ENCODE assay signal across 9 mouse cellular contexts in genomic region chr4:127987784-127988455, GRCm38 (mm10). TPM values are rescaled to one million over a fixed set of nuclear protein-coding genes. Genes with fewer than 3 reads are reported as not detected.
DNase-seq lines count a peak whose midpoint lies in the region; ATAC-seq lines count a peak whose summit lies in the region.
"Had no signal": no experiment of that assay in that cellular context is flagged by ENCODE, and none has a peak within 500 bp of the region (broad histone marks: within the 10 kb centered on the region; RNA-seq: fewer than 3 reads in every experiment).

Gene Csmd2 (plus strand): TSS chr4:127987857.

- ATAC-seq in hindbrain, embryonic 12.5 days (ENCODE audit: low FRiP score): peak; percentile 21
- no peak for ATAC-seq in limb, embryonic 12.5 days (ENCODE audit: insufficient number of reproducible peaks, insufficient read depth, low FRiP score, low TSS enrichment, low read depth)

- peaks cover 35% of the 10 kb centered on the region for H3K4me1 ChIP-seq in hindbrain, embryonic 12.5 days
- peaks cover 12% of the 10 kb centered on the region; the same call in 1 of the 2 replicates for H3K4me1 ChIP-seq in limb, embryonic 12.5 days (replicated peaks)
- H3K4me1 ChIP-seq: megakaryocyte, embryonic 14.5 days had no signal

- H3K9me3 ChIP-seq in hindbrain, embryonic 12.5 days (replicated peaks): no peaks in the 10 kb centered on the region
- no peaks in the 10 kb centered on the region for H3K9me3 ChIP-seq in limb, embryonic 12.5 days

- 0% methylated on average over 56 of the region's 65 CpGs for WGBS in hindbrain, embryonic 12.5 days
- under 1% methylated on average over 51 of the region's 65 CpGs for WGBS in limb, embryonic 12.5 days

- H3K4me2 ChIP-seq in hindbrain, embryonic 12.5 days (replicated peaks): peak within 1 kb of the TSS; percentile 81
- peak within 1 kb of the TSS; percentile 67 for H3K4me2 ChIP-seq in limb, embryonic 12.5 days

- H3K27ac ChIP-seq in hindbrain, embryonic 12.5 days: peak within 1 kb of the TSS; percentile 81; the same call in 1 of the 2 replicates
- H3K27ac ChIP-seq in limb, embryonic 12.5 days: no peak within 1 kb of the TSS

- peak within 1 kb of the TSS; percentile 86 for H3K9ac ChIP-seq in hindbrain, embryonic 12.5 days
- H3K9ac ChIP-seq in limb, embryonic 12.5 days (replicated peaks): peak within 1 kb of the TSS; percentile 34

- peak; percentile 45 for DNase-seq in layer of hippocampus, adult 11-12 months (ENCODE audit: low spot score)
- DNase-seq in layer of hippocampus, adult 9-10 months (ENCODE audit: low spot score): no peak
- peak; percentile 76 to 85 for DNase-seq in cerebellum, postnatal 25 days
- peak; percentile 77 for DNase-seq in right cerebral cortex, postnatal 14 days
- DNase-seq in ovary, postnatal 36 days (ENCODE audit: low spot score): no peak
- DNase-seq in thymus, adult 18-20 months: no peak

- H3K27me3 ChIP-seq in hindbrain, embryonic 12.5 days: peaks cover 72% of the 10 kb centered on the region
- H3K27me3 ChIP-seq in limb, embryonic 12.5 days: peaks cover 95% of the 10 kb centered on the region

- H3K36me3 ChIP-seq in hindbrain, embryonic 12.5 days: no peaks in the 10 kb centered on the region
- no peaks in the 10 kb centered on the region for H3K36me3 ChIP-seq in limb, embryonic 12.5 days

- peak within 1 kb of the TSS; percentile 66 for H3K4me3 ChIP-seq in hindbrain, embryonic 12.5 days
- peak within 1 kb of the TSS; percentile 42 for H3K4me3 ChIP-seq in limb, embryonic 12.5 days (replicated peaks)
- H3K4me3 ChIP-seq: megakaryocyte, embryonic 14.5 days had no signal

RNA-seq across cellular contexts. Expression of gene Csmd2, which starts in this region (rescaled TPM):
- polyA plus RNA-seq in hindbrain, embryonic 12.5 days (2016; fragmentation: Nextera tagmentation; extraction: Ambion mirVana): 4.9 and 5.4 TPM in 2 replicates
- 0.14 and 0.21 TPM in 2 replicates for polyA plus RNA-seq in limb, embryonic 12.5 days (2016; fragmentation: Nextera tagmentation; extraction: Ambion mirVana)

Comparison
In these comparisons a context has a peak if more than half of its experiments do, and no peak if none do; other contexts are left out.
1. DNase-seq: peak in layer of hippocampus, adult 11-12 months (single experiment), cerebellum, postnatal 25 days (2 of 2) and right cerebral cortex, postnatal 14 days (single experiment); none in layer of hippocampus, adult 9-10 months (single experiment), ovary, postnatal 36 days (single experiment) and thymus, adult 18-20 months (0 of 2).